Mouse (Mus musculus): ENCODE data around the gene Ncoa1. TPM values are rescaled to one million over a fixed set of nuclear protein-coding genes. Genes with fewer than 3 reads are reported as not detected.

The Ncoa1 gene
- total RNA-seq (2021), result 10 to 100 TPM; 23.0 to 23.5 TPM
- long read RNA-seq, experiment 1, full-length matches to known transcripts, result 4 of 16 reads
- long read RNA-seq, experiment 1, partial matches to known transcripts, result 7 of 16 reads
- long read RNA-seq, experiment 1, other reads (novel, unspliced or antisense), result 5 of 16 reads
- long read RNA-seq, experiment 2, full-length matches to known transcripts, result 12 of 37 reads
- long read RNA-seq, experiment 2, partial matches to known transcripts, result 10 of 37 reads
- long read RNA-seq, experiment 2, other reads (novel, unspliced or antisense), result 15 of 37 reads

DNA sequence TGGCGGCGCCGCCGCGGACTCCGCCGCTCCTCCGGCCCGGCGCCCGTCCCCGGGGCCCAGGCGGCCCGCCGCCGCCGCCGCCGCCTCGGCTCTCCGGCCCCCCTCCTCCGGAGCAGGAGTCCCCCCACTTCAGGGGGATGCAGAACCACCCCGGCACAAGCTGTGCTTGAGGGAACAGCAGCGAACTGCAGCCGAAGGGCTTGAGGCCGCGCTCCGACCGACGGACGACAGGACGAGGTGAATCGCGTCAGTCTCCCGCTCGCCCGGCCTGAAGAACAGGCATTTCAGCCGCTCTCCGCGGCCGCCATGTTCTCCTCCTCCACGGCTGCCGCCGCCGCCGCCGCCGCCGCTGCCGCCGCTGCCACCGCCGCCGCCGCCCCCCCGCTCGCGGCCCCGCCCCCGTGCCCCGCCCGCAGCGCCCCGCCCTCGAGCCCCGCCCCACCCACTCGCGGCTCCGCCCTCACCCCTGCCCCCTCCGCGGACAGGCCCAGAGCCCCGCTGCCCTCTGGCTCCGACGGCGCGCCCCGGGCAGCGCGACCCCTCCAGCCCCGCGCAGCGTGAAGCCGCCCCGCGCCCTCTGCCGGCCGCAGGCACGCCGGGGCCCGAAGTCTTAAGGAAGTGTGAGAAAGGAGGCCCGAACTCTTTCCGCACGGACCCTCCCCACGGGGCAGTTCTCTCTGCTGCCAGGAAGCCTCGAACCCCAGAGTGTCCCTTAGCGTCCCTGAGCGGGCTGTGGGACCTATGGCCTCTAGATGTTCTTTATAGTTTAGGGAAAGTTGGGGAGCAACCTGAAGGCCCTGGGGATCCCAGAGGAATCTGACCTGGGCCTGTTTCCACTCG lies at the start of gene Ncoa1:
TSS of gene Ncoa1 (minus strand) at position 351 of the 840 bp plus-strand sequence.
- peak; percentile 80 for DNase-seq
- intact Hi-C loops (cut with DNase I; ENCODE audit: low total_unique reads), result loop anchor here (10.0 kb wide), 1 partner anchor 68 kb away; no protein-coding TSS in a partner anchor

DNA sequence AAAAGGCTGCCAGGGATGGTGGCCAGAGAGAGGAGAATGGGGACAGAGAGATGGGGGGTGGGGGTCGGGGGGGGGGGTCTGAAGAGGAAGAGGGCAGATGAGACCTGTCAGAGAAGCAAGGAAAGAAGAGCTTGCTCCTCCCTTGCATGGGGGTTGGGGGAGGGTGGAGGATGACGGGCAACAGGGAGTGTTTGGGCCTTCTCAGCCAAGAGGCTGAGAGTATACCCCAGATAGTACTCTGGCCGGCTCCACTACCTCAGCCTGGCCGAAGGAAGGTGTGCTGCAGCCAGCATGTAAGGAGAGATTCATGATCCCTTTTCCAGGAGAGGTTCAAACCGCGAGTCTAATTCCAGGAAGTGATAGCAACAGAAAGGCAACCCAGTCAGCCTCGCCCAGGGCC lies 47.6 kb upstream of the Ncoa1 start:
- DNase-seq, result peak; percentile 70
- intact Hi-C loops (cut with DNase I; ENCODE audit: low total_unique reads), result no loop called here

DNA sequence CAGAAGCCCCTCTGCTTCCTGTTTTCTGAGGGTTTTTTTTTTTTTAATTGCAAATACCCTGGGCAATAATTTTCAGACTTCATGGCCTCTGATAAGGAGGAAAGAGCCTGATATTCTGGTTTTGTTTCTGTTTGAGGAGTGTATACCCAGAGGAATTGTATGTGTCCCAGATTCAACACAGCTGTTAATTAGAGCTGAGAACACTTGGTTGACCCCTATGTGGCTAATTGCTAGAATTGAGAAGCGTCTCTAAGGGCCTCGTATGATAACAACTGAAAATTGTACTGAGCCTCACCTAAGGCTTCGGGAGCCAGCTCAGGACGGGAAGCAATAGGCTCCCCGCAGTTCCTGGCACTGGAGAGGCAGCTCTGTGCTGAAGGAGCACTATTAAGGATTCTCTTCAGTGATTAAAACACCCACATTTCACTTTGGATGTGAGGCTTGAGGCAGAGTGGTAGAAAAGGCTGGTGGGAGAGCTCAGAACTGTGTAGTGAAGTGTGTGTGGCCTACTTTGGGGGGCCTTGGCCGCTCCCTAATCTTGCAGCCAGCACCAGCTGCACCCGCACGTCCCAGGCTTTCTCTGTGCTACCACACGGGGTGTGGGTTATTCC lies 46.8 kb upstream of the Ncoa1 start:
- DNase-seq, result no peak
- intact Hi-C loops (cut with DNase I; ENCODE audit: low total_unique reads), result no loop called here

DNA sequence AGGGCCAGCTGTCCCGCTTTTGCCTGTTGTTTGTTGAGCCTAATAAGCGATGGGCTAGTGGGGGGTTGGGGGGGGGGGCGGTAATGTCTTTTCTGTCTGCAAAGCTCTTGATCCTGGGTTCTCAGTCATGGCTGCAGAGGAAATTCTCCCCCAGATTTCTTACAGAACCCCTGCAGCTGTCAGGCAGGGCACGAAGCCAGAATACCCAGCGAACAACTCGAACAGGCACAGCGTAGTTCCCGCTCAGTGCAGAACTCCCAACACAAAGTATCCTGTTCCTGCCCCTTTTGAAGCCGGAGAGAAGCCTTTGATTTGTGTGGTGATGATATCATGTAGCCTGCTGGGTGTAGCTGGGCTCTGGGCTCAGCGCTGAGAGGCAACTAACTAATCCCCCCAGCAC lies 46.2 kb upstream of the Ncoa1 start:
- intact Hi-C loops (cut with DNase I; ENCODE audit: low total_unique reads), result no loop called here
- peak; percentile 82 for DNase-seq

DNA sequence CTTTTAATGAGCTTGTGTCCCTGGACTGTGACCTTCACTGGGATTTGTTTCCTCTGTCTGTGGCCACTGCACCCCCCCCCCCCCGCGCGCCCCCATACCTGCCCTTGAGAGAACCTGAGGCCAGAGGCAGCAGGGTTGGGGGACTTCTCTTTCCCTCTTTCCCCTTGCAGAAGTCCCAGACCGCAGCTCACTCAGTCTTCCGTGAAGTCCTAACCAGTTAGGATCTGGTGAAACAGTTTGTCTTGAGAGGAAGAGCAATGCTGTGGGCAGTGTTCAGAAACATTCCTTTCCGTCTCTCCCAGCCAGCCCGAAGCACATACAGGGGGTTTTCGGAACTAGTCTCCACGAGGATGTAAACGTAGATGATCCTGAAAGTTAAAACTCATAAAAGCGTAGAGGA lies 42.0 kb upstream of the Ncoa1 start:
- intact Hi-C loops (cut with DNase I; ENCODE audit: low total_unique reads), result no loop called here
- no peak for DNase-seq

DNA sequence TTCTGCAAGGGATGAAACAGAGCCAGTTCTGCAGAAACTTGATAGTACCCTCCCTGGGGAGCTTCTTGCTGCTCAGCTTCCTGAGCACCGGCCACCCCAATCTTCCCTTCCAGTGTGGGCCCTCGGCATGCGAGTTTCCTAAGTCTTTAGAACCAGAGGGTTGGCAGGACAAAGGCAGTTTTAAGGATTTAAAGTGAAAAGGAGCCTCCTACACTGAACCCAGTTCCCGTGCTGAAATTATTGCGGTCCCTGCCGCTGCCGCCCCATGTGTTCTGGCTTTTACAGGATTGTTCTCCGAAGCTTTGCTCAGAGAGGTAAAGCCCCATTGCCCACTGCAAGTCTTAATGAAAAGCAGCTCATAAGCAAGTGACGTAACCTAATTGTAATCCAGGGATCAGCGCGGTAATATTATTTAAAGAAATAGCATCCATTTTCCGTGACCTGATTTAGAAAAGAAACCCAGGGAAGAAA lies 32.6 kb upstream of the Ncoa1 start:
- DNase-seq, result no peak
- intact Hi-C loops (cut with DNase I; ENCODE audit: low total_unique reads), result no loop called here

DNA sequence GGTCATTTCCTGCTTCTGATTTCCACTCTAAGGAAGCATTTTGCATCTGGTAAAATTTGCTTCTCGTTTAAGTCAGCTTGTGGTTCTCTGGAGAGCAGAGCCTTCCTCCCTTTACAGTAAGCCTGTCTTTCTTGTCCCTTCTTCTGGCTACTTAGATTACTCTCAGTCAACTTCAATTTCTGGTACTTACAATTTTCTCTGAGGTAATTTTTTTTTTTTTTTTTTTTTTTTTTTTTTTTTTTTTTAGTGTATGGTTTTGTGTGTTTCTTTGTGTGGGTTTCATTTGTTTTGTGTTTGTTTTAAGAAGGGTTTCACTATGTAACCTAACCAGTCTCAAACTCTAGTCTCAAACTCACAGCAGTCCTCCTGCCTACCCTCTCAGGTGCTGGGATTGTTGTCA lies 31.2 kb upstream of the Ncoa1 start:
- no peak for DNase-seq
- intact Hi-C loops (cut with DNase I; ENCODE audit: low total_unique reads), result no loop called here

DNA sequence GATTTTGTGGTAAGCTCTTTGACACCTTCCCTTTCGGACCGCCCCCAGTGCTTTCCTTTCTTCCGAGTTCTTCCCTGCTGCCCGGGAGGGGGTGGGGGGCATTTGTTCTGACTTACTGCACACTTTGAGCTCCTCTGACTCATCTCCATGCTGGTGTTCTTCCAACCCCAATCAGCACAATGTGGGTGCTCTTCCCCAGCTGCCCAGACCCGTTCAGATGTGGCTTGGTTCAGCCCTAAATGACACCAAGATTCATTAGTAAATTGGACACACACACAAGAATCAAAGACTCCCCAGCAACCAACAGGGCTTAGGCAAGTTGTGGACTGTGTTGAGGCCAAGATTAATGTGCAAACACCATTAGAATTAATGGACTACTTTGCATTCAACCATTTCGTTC lies 30.5 kb upstream of the Ncoa1 start:
- DNase-seq, result no peak
- intact Hi-C loops (cut with DNase I; ENCODE audit: low total_unique reads), result no loop called here

DNA sequence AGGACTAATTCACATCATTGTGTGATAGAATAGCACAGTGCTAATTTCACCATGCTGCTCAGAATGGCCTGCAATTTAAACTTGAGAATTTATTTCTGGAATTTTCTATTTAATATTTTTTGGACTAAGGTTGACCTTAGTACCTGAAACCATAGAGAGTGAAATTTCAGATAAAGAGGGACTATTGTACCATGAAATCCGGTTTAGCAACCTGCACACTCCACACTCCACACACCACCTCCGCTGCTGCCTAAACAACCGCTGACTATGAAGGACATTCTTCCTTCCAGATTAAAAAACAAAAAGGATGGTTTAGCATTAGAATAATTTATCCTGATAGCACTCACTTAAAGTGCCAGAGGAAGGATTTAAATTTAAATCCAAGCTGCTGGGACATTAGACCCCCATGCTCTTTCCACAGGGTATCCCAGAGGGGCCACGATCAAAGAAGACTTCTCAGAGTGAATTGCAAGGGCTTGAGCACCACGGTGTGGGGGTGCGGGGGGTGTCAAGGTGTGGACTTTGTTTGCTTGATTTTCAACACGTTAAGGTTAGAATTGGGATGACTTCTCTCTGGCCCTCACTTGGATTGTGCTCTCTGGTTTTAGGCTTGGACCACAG lies 29.9 kb upstream of the Ncoa1 start:
- intact Hi-C loops (cut with DNase I; ENCODE audit: low total_unique reads), result no loop called here
- no peak for DNase-seq

DNA sequence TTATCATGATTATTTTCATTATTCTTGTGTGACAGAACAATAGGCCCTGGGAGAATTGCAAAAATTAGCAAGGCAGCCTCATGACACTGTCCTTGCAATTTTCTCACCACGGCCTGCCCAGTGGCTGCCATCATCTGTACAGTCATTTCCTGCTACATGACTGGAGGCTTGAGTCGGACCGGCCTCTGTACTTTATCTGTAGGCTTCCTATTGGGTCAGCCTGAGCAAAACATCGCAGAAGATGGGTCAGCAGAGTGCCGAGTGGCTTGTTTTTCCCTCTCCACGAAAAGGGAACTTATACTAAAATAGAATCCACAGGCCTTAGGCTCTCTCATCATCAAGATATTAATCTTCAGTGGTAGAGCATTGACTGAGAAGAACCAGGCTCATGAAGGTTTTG lies 28.3 kb upstream of the Ncoa1 start:
- intact Hi-C loops (cut with DNase I; ENCODE audit: low total_unique reads), result no loop called here
- no peak for DNase-seq

DNA sequence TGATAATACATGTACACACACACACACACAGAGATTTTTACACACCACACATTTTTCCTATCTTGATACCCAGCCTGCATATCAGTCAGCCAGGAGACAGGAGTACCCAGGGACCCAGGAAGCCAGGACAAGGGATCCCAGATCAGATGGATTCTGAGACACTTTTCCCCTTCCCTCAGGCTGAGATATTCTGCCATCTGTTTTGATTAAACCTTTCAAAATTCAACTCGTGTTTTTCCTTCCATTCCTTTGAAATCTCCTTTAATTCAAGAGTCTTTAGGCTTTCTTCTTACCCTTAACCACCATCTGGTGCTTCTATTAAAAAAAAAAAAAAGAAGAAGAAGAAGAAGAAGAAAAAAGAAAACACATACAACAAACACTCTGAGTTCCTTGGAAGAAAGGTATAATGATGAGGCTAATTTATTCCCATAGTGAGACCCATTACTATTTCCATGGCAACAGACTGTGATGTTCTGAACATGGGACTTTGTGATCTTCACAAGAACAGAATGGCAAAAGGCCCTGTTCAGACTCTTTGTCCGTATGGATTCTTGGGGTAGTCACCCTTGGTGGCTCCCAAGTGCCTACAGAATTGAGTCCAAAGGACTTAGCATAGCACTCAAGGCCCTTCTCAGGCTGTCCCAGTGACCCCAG lies 26.8 kb upstream of the Ncoa1 start:
- DNase-seq, result no peak
- intact Hi-C loops (cut with DNase I; ENCODE audit: low total_unique reads), result no loop called here

DNA sequence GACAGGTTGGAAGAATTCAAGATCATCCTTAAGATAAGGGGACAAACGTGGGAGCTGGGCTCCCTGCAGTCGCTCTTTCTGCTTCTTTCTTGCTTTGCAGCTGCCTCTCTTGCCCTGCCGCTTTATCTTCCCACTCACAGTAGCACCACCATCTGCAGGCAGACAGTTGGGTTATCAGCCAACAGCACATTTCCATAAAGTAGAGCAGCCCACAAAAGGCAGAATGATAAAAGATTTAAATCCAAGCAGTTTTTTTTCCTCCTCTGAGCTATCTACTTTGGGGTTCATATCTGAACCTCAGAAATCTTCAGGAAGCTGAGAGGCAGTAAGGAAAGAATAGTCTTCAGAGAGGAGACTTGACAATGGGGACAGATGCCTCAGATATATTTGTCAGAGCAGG lies 24.9 kb upstream of the Ncoa1 start:
- no peak for DNase-seq
- intact Hi-C loops (cut with DNase I; ENCODE audit: low total_unique reads), result no loop called here

DNA sequence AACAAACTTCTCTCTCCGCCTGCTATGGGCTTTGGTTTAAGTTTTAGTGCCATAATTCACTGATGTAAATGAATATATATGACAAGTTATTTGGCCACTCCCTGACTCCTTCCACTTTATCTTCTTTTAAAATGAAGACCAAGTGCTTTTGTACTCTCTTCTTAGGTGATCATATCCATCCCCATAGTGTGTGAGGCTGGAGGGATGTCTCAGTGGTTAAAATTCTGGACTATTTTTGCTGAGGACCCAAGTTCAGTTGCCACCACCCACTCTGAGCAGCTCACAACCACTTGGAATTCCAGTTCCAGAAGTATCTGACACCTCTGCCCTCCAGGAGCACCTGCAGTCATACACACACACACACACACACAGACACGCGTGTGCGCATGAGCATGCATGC lies 23.5 kb upstream of the Ncoa1 start:
- intact Hi-C loops (cut with DNase I; ENCODE audit: low total_unique reads), result no loop called here
- no peak for DNase-seq

DNA sequence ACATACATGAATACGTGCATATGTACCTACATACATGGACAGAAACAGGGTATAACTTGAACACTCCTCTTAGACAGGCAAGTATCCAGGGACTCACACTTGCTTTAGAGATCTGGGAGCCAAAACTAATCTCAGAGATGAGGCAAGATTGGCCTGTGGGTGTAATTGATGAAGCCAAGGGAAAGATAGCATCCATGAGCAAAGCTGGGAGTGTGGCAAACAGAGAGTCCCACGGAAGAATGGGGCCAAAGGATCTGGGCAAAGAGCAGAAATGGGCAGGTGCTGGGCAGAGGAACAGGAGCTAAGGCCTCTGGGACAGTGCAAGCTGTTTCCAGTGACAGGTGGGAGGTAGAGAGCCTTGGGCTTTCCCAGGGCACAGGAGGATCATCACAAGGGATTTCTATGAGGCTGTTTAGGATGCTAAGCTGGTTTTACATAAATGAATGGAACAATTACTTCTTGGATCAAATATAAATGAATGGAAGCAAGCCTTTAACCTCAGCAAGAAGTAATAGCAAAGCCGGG lies 22.7 kb upstream of the Ncoa1 start:
- DNase-seq, result no peak
- intact Hi-C loops (cut with DNase I; ENCODE audit: low total_unique reads), result no loop called here

DNA sequence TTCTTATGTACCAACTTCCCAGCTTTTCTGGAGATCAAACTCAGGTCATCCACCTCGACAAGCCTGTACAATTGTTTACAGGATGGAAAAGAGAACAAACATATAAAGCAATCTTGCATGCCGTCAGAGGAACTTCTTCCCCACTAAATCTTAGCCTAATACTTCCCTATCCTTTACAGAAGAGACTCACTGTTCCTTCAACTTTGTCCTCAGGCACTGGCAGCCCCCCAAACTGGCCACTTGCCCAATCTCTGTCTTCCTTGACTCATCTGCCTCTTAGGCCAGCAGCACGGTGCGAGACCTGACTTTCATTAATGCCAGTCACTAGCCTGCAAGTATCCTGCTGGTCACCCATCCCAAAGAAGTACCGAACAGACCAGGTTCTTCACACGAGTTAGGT lies 11.4 kb upstream of the Ncoa1 start:
- peak; percentile 68 for DNase-seq
- intact Hi-C loops (cut with DNase I; ENCODE audit: low total_unique reads), result no loop called here

DNA sequence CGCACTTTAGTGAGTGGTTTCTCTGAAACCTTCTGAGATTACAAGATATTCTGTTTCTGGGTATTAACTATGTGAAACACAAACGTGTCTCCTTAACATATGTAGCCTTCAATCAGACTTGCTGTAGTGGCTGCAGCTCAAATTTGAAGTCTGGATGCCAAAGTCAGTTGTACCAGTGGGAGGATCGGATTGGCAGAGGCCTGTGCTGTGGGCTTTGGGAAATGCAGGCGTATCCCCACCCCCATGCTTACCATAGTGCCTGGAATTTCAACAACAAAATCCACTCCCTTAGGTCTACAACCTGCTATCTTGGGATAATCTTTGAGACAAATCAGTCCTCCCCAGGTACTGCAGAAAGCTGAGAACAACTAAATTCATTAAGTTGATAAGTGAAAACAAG lies 6.4 kb upstream of the Ncoa1 start:
- DNase-seq, result no peak
- intact Hi-C loops (cut with DNase I; ENCODE audit: low total_unique reads), result no loop called here

DNA sequence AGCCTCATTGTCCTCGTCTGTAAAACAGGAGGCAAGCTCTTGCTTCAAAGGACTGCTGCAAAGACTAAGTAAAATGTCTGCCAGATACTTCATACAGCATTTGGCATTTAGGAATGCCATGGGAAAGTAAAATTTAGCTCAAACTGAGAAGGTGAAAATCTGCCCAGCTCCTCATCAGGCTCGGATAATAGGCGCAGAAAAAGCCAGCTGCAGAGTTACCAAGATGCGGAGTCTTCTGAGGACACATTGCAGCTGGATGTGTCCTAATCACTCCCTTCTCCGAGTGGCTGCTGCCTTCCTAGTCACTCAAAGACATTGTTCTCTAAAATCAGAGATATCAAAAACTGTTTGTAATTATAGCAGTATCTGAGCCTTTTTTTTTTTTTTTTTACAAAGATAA lies 4.7 kb upstream of the Ncoa1 start:
- intact Hi-C loops (cut with DNase I; ENCODE audit: low total_unique reads), result no loop called here

DNA sequence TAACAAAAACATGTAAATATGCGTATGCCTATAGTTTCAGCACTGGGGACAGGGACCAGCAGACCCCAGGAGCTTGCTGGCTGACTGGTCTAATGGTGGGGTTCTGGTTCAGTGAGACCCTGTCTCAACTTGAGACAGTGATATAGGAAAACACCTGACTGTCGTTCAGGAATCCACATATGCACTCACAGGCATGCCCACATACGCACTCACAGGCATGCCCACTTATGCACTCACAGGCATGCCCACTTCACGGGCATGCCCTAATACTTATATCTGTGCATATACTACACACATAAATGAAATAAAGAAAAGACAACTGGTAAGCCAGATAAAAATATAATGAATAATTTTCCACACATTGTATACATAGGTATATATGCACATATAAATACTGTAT lies 3.3 kb upstream of the Ncoa1 start:
- intact Hi-C loops (cut with DNase I; ENCODE audit: low total_unique reads), result no loop called here
- DNase-seq, result no peak

More for the DNA sequence above, 4.7 kb upstream of the Ncoa1 start:
- DNase-seq, result no peak

DNA sequence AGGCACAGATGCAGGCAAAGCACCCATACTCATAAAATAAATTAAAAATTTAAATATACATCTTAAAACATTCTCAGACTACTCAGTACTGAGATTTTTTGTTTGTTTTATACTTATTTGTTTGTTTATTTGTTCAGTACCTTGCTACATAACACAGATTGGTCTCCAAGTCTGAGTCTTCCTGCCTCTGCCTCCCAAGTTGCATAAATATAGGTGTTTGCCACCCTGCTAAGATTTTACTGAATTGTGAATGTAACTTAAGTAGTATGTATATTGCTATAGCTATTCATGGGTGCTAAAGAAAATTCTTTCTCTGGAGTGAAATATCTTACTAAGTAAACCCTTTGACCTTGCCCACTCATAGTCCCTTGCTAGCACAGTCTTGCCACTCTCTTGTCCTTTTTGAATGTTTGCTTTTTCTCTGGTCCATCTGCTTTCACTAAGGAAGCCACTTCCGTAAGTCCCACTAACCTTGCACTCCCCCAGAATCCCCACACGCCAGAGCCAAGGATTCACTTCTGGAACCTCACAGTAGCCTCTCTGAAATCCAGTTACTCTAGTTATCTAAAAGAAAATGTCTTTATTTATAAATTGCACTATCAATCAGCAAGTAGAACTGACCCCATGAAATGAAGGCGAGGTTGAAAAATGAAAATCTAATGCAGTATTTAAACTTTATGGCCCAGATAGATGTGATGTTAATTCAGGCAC lies 2.3 kb upstream of the Ncoa1 start:
- no peak for DNase-seq
- intact Hi-C loops (cut with DNase I; ENCODE audit: low total_unique reads), result loop anchor here (10.0 kb wide), 1 partner anchor 65 kb away; no protein-coding TSS in a partner anchor
